8 mouse cellular contexts compared by ENCODE assay signal in genomic region chr17:28637711-28638690, GRCm38 (mm10). TPM values are rescaled to one million over a fixed set of nuclear protein-coding genes. Genes with fewer than 3 reads are reported as not detected.
DNase-seq lines count a peak whose midpoint lies in the region; ATAC-seq lines count a peak whose summit lies in the region.

No protein-coding gene starts in this region.

- ATAC-seq in megakaryocyte progenitor cell, adult 5-6 weeks (replicated peaks; ENCODE audit: poor library complexity): peak; percentile 59
- ATAC-seq in monocyte, adult 5-6 weeks (replicated peaks; ENCODE audit: insufficient number of reproducible peaks, low FRiP score, low TSS enrichment, poor library complexity, severe bottlenecking): no peak

- peak; percentile 21 for DNase-seq in adrenal gland, adult 2 months
- DNase-seq in adrenal gland, postnatal 4 days (ENCODE audit: low spot score in 2 of 2): no peak
- DNase-seq in layer of hippocampus, adult 11-12 months (ENCODE audit: low spot score): peak; percentile 55
- no peak for DNase-seq in layer of hippocampus, adult 9-10 months (ENCODE audit: low spot score)
- DNase-seq in frontal cortex, postnatal 14 days (ENCODE audit: low spot score in 2 of 2): peak; percentile 49 to 51
- no peak for DNase-seq in lung, postnatal 4 days

RNA-seq across cellular contexts. Expression of gene Srpk1, which starts 15.5 kb away (rescaled TPM):
- 10 to 100 TPM; 60.1 to 60.6 TPM for total RNA-seq in adrenal gland, adult 2 months (2021)
- 11.3 and 12.0 TPM in 2 replicates for polyA plus RNA-seq in adrenal gland, adult 2 months (2012; rRNA removed)
- total RNA-seq in adrenal gland, postnatal 4 days (2021): 10 to 100 TPM; 60.9 to 78.4 TPM
- total RNA-seq in megakaryocyte progenitor cell, adult 5-6 weeks (2015): 129 and 131 TPM in 2 replicates
- total RNA-seq in megakaryocyte progenitor cell, adult 5-6 weeks (2017): 134 and 140 TPM in 2 replicates
- 82.1 to 102 TPM (median 82.6 TPM) in 3 replicates for total RNA-seq in monocyte, adult 5-6 weeks (2017)

RNA-seq across cellular contexts. Expression of gene Slc26a8, which starts 52.0 kb away (rescaled TPM):
- 1 to 10 TPM; 1.2 to 1.3 TPM for total RNA-seq in adrenal gland, adult 2 months (2021)
- 1.1 TPM in 2 replicates for polyA plus RNA-seq in adrenal gland, adult 2 months (2012; rRNA removed)
- 1 to 10 TPM; 2.7 to 3.4 TPM for total RNA-seq in adrenal gland, postnatal 4 days (2021)
- total RNA-seq in megakaryocyte progenitor cell, adult 5-6 weeks (2015): 1.3 and 3.0 TPM in 2 replicates
- 0.21 and 1.5 TPM in 2 replicates for total RNA-seq in megakaryocyte progenitor cell, adult 5-6 weeks (2017)
- total RNA-seq in monocyte, adult 5-6 weeks (2017): 0.97 to 1.5 TPM in 2 of 3 replicates, not detected in the other

RNA-seq across cellular contexts. Expression of gene Mapk14, which starts 53.1 kb away (rescaled TPM):
- 10 to 100 TPM; 74.4 to 85.2 TPM for total RNA-seq in adrenal gland, adult 2 months (2021)
- 52.9 and 65.3 TPM in 2 replicates for polyA plus RNA-seq in adrenal gland, adult 2 months (2012; rRNA removed)
- total RNA-seq in adrenal gland, postnatal 4 days (2021): 10 to 100 TPM; 74.0 to 78.0 TPM
- total RNA-seq in megakaryocyte progenitor cell, adult 5-6 weeks (2015): 111 TPM in 2 replicates
- total RNA-seq in megakaryocyte progenitor cell, adult 5-6 weeks (2017): 100 and 110 TPM in 2 replicates
- 157 to 202 TPM (median 181 TPM) in 3 replicates for total RNA-seq in monocyte, adult 5-6 weeks (2017)

Comparison
In these comparisons a context has a peak if more than half of its experiments do, and no peak if none do; other contexts are left out.
1. DNase-seq: peak in adrenal gland, adult 2 months (single experiment), layer of hippocampus, adult 11-12 months (single experiment) and frontal cortex, postnatal 14 days (2 of 2); none in adrenal gland, postnatal 4 days (0 of 2), layer of hippocampus, adult 9-10 months (single experiment) and lung, postnatal 4 days (0 of 2).